Mouse (Mus musculus): ENCODE results near the gene Iqcb1. TPM values are rescaled to one million over a fixed set of nuclear protein-coding genes. Genes with fewer than 3 reads are reported as not detected.

Gene Iqcb1
- 58.8 and 59.3 TPM in 2 replicates for polyA plus RNA-seq (2015; fragmentation: Nextera tagmentation; extraction: Ambion mirVana)

DNA sequence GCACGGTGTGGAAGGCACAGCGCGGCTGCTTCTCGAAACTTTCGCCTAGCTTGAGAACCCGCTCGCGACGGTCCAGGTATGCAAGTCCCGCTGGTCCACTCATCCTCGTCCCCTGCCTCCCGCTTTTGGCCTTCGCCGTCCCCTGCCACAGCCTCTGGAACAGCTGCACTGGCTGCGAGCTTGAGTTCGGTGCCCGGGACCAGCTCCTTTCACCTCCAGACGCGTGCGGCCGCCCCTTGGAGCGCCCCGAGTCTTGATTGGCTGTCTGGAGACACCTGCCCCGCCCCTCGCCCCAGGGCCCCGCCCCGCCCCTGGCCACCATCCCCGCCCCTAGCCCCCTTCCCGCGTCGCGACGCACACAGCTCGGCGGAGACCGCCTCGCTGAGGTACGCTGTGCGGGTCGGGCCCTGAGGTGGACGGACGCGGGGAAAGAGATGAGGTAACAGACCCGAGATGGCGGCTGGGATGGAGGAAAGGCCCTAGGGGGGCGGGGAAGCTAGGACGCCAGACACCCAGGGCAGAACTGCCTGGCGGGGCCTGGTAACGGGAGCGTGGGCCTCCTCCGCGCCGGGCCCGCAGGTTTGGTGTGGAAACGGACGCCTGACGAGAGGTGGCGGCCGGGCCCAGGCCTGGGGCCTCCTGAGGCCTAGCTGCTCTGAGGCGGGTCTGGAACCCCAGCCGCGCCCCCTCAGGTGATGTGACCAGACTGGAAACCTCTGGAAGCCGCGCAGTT, at the start of gene Iqcb1:
Gene Iqcb1 (plus strand): TSS at position 332 of the 733 bp plus-strand sequence.
- peak; percentile 99 for ATAC-seq
- Histone ChIP-seq H3K4me3 (replicated peaks; ENCODE audit: low read length) (peak within 1 kb of the TSS; percentile 86), H3K4me1 (replicated peaks; ENCODE audit: control insufficient read depth, insufficient read depth, low read length) (peaks cover 8% of the 10 kb centered on the region), H3K27ac (ENCODE audit: low read length) (peak within 1 kb of the TSS; percentile 59), H3K36me3 (ENCODE audit: control insufficient read depth, insufficient read depth) (0 out of 2 replicates have a peak, but pooled peaks cover 2% of the 10 kb centered on the region), H3K27me3 (replicated peaks; ENCODE audit: control insufficient read depth, insufficient read depth, low read length) (no peaks in the 10 kb centered on the region), H3K9ac (replicated peaks; ENCODE audit: low read depth, low read length) (peak within 1 kb of the TSS; percentile 93), H3K4me2 (ENCODE audit: low read length) (peak within 1 kb of the TSS; percentile 78), H3K9me3 (ENCODE audit: control insufficient read depth, low read length) (no peaks in the 10 kb centered on the region)
- WGBS = under 1% methylated on average over 62 of the region's 64 CpGs

DNA sequence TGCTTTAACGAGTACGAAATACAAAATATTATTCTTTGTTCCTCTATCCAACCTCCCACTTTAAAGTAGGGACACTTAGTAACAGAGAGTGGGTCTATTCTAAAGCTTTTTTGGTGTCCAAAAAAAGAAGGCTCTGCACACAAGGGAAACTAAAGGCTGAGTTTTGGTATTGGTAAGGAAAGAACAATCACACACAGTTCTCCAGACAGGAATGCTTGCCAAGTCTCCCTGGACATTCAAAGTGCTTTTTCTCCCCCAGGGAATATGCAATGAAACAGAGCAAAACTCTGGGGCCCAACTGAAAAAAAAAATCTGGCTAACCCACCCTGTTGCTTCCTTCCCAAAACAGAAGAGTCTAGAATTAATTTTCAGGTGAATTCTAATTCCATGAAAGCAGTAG, 44.0 kb upstream of the Iqcb1 start:
- Histone ChIP-seq H3K9ac (replicated peaks; ENCODE audit: low read depth, low read length) (no peak overlapping the region), H3K36me3 (ENCODE audit: control insufficient read depth, insufficient read depth) (no peaks in the 10 kb centered on the region), H3K4me2 (ENCODE audit: low read length) (peak overlapping the region; percentile 40), H3K27me3 (replicated peaks; ENCODE audit: control insufficient read depth, insufficient read depth, low read length) (no peaks in the 10 kb centered on the region), H3K4me3 (replicated peaks; ENCODE audit: low read length) (peak overlapping the region; percentile 33), H3K9me3 (ENCODE audit: control insufficient read depth, low read length) (no peaks in the 10 kb centered on the region), H3K4me1 (replicated peaks; ENCODE audit: control insufficient read depth, insufficient read depth, low read length) (peaks cover 10% of the 10 kb centered on the region), H3K27ac (ENCODE audit: low read length) (peak overlapping the region; percentile 52)
- WGBS = 28% methylated on average over 2 of the region's 2 CpGs
- peak; percentile 58 for ATAC-seq

DNA sequence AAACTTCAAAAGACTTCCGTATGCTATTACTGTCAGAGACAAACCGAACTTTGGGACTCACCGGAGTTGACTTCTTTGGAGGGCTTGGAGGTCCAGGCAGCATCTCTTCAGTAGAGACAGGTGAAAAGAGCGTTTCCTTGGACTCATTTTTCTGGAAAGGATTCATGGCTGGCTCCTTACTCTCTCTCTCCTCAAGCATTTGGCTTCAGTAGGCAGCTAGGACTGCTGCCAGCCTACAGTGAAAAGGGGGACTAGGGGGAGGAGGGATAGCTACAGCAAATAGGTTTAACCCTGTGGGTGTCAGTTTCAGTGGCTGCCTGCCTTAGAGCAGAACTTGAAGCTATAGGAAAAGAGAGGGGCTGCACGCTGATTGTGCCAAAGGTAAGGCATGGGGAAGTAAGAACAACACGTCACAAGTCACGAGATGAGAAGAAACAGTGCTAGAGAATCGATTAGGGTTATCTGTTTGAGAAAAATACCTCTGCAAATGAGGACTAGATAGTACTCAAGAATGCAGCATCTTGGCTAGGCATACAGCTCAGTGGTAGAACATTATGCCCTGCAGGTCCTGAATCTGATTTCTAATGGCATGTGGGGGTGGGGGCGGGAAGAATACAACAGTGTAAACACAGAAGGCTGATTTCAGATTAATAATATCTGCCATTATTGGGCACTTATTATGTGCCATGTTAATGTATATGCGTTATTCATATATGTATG, 43.4 kb upstream of the Iqcb1 start, which contains the start of gene Slc15a2:
Gene Slc15a2 (minus strand): TSS at position 369 of the 720 bp plus-strand sequence.
- Histone ChIP-seq H3K9me3 (ENCODE audit: control insufficient read depth, low read length) (no peaks in the 10 kb centered on the region), H3K36me3 (ENCODE audit: control insufficient read depth, insufficient read depth) (no peaks in the 10 kb centered on the region), H3K9ac (replicated peaks; ENCODE audit: low read depth, low read length) (no peak within 1 kb of the TSS), H3K4me2 (ENCODE audit: low read length) (peak within 1 kb of the TSS; percentile 40), H3K27ac (ENCODE audit: low read length) (peak within 1 kb of the TSS; percentile 52), H3K27me3 (replicated peaks; ENCODE audit: control insufficient read depth, insufficient read depth, low read length) (no peaks in the 10 kb centered on the region), H3K4me3 (replicated peaks; ENCODE audit: low read length) (peak within 1 kb of the TSS; percentile 33), H3K4me1 (replicated peaks; ENCODE audit: control insufficient read depth, insufficient read depth, low read length) (peaks cover 10% of the 10 kb centered on the region)
- peak; percentile 93 for ATAC-seq
- WGBS = 48% methylated on average over 10 of the region's 10 CpGs

DNA sequence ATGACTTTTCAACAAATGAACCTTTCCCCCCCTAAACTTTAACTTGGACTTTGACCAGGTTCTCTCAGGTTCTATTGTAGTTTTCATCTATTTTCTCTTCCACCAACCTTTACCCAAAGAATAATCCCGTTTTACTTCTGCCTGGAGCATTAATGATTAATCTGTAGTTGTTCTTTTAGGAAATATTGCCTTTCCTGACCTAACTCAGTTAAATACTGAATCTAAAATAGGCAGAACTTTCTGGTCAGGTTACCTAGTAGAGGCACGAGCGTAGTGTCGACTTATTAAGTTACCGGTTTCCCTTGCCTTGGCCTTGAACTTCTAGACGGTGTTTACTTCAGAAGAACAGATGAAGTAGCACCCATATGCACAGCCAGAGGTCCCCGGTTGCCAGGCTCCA, 41.7 kb upstream of the Iqcb1 start:
- Histone ChIP-seq H3K36me3 (ENCODE audit: control insufficient read depth, insufficient read depth) (no peaks in the 10 kb centered on the region), H3K4me3 (replicated peaks; ENCODE audit: low read length) (no peak overlapping the region), H3K9ac (replicated peaks; ENCODE audit: low read depth, low read length) (no peak overlapping the region), H3K27me3 (replicated peaks; ENCODE audit: control insufficient read depth, insufficient read depth, low read length) (no peaks in the 10 kb centered on the region), H3K27ac (ENCODE audit: low read length) (no peak overlapping the region), H3K4me2 (ENCODE audit: low read length) (no peak overlapping the region), H3K9me3 (ENCODE audit: control insufficient read depth, low read length) (no peaks in the 10 kb centered on the region), H3K4me1 (replicated peaks; ENCODE audit: control insufficient read depth, insufficient read depth, low read length) (peaks cover 10% of the 10 kb centered on the region)
- WGBS = 93% methylated on average over 7 of the region's 7 CpGs
- no peak for ATAC-seq

DNA sequence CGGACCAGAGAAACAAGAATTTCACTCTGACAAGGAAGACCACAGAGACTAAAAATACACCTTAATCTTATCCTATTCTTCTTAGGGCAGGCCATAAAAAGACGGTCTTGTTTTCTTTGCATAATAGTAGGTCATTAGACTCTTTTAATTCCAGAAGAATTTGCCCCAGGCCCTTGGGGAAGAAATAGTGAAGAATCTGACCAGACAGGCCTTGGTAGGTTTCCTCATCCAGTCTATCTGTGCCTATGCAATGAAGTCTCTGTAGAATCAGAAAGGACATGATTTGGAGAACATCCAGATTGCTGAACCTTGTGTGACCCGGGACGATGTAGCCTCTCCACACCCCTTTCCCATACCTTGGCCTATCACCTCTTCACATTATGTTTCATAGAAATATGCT, 38.0 kb upstream of the Iqcb1 start:
- no peaks in the 10 kb centered on the region for H3K27me3 ChIP-seq (replicated peaks; ENCODE audit: control insufficient read depth, insufficient read depth, low read length)
- ATAC-seq = no peak
- H3K4me3 ChIP-seq (replicated peaks; ENCODE audit: low read length) = no peak overlapping the region
- H3K27ac ChIP-seq (ENCODE audit: low read length) = no peak overlapping the region
- no peaks in the 10 kb centered on the region for H3K9me3 ChIP-seq (ENCODE audit: control insufficient read depth, low read length)
- peaks cover 2% of the 10 kb centered on the region; the same call in 1 of the 2 replicates for H3K4me1 ChIP-seq (replicated peaks; ENCODE audit: control insufficient read depth, insufficient read depth, low read length)
- no peaks in the 10 kb centered on the region for H3K36me3 ChIP-seq (ENCODE audit: control insufficient read depth, insufficient read depth)
- 90% methylated on average over 4 of the region's 4 CpGs for WGBS
- no peak overlapping the region for H3K9ac ChIP-seq (replicated peaks; ENCODE audit: low read depth, low read length)
- H3K4me2 ChIP-seq (ENCODE audit: low read length) = no peak overlapping the region

DNA sequence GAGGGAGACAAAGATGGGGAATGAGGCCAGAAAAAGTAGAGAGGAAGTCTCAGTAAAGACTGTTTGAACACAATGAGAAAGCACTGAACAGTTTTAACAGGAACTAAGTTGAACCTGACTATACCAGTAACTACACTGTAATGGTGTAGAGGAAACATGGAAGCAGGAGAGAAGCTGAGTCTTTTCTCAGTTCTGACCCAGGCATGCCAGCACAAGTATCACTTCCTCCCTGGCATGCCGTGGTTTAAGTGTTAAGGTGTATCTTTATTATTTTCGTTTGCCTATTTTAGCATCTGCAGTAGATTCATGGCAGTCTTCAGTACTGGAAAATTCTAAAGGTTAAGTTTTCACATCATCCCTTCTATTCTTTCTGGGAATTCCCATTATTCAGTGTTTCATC, 33.2 kb upstream of the Iqcb1 start:
- WGBS = 94% methylated on average over 2 of the region's 2 CpGs
- no peaks in the 10 kb centered on the region for H3K27me3 ChIP-seq (replicated peaks; ENCODE audit: control insufficient read depth, insufficient read depth, low read length)
- ATAC-seq = no peak

DNA sequence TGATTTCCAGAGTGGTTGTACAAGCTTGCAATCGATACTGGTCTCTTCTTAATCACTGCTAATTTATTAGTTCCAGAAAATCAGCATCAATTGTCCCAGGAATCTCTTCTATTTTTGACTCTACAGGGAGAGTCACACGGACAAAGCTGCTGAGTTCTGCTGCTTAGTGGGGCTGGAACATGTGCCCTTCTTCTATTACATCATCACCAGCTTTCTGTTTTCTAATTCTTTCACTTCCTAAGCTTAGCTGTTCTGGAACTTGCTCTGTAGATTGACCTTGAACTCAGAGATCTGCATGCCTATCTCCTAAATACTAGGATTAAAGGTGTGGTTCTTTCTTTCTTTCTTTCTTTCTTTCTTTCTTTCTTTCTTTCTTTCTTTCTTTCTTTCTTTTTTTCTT, 29.9 kb upstream of the Iqcb1 start:
- Histone ChIP-seq H3K9ac (replicated peaks; ENCODE audit: low read depth, low read length) (no peak overlapping the region), H3K9me3 (ENCODE audit: control insufficient read depth, low read length) (no peaks in the 10 kb centered on the region), H3K36me3 (ENCODE audit: control insufficient read depth, insufficient read depth) (no peaks in the 10 kb centered on the region), H3K27me3 (replicated peaks; ENCODE audit: control insufficient read depth, insufficient read depth, low read length) (no peaks in the 10 kb centered on the region), H3K4me3 (replicated peaks; ENCODE audit: low read length) (no peak overlapping the region), H3K27ac (ENCODE audit: low read length) (no peak overlapping the region), H3K4me1 (replicated peaks; ENCODE audit: control insufficient read depth, insufficient read depth, low read length) (no peaks in the 10 kb centered on the region), H3K4me2 (ENCODE audit: low read length) (no peak overlapping the region)
- WGBS = 82% methylated on average over 2 of the region's 2 CpGs
- ATAC-seq = no peak

More for the DNA sequence above, 33.2 kb upstream of the Iqcb1 start:
- Histone ChIP-seq H3K4me2 (ENCODE audit: low read length) (no peak overlapping the region), H3K27ac (ENCODE audit: low read length) (no peak overlapping the region), H3K9ac (replicated peaks; ENCODE audit: low read depth, low read length) (no peak overlapping the region), H3K4me3 (replicated peaks; ENCODE audit: low read length) (no peak overlapping the region), H3K36me3 (ENCODE audit: control insufficient read depth, insufficient read depth) (no peaks in the 10 kb centered on the region), H3K4me1 (replicated peaks; ENCODE audit: control insufficient read depth, insufficient read depth, low read length) (no peaks in the 10 kb centered on the region), H3K9me3 (ENCODE audit: control insufficient read depth, low read length) (no peaks in the 10 kb centered on the region)

DNA sequence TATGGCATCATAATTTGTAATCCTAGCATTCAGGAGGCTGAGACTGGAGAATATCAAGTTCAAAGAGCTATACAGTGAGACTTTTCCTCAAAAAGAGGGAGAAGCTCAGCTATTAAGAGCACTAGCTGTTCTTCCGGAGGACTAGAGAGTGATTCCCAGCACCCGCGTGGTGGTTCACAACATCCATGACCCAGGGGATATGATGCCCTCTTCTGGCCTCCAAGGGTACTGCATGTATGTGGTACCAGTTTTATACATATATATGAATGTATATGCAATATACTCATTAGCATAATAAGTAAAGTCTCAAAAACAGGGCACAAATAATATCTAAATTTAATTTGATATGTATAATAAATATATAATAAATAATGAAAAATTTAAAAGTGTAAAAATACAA, 25.8 kb upstream of the Iqcb1 start:
- Histone ChIP-seq H3K36me3 (ENCODE audit: control insufficient read depth, insufficient read depth) (no peaks in the 10 kb centered on the region), H3K9me3 (ENCODE audit: control insufficient read depth, low read length) (no peaks in the 10 kb centered on the region), H3K4me3 (replicated peaks; ENCODE audit: low read length) (no peak overlapping the region), H3K27me3 (replicated peaks; ENCODE audit: control insufficient read depth, insufficient read depth, low read length) (no peaks in the 10 kb centered on the region), H3K27ac (ENCODE audit: low read length) (no peak overlapping the region), H3K4me1 (replicated peaks; ENCODE audit: control insufficient read depth, insufficient read depth, low read length) (no peaks in the 10 kb centered on the region), H3K9ac (replicated peaks; ENCODE audit: low read depth, low read length) (no peak overlapping the region), H3K4me2 (ENCODE audit: low read length) (no peak overlapping the region)
- ATAC-seq = no peak
- WGBS = 89% methylated on average over 3 of the region's 3 CpGs

DNA sequence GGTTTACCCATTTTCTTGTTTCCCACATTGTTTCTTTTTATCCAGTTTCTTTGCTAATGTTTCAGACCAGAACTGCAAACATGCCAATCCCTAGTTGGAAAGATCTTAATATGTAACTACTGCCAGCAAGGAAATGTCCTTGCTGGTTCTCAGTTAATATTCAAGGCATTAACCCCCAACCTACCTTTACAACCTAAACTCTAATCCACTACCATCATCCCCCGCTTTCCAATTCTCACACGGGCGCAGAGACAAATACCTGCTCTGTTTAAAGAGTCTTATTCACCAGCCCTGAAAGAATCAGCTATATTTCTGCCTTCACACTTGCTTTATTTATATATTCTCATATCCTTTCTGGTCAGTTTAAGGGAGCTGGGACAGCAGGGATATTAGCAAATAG, 19.6 kb upstream of the Iqcb1 start:
- H3K4me2 ChIP-seq (ENCODE audit: low read length) = no peak overlapping the region
- H3K27ac ChIP-seq (ENCODE audit: low read length) = no peak overlapping the region
- WGBS = 87% methylated on average over 3 of the region's 3 CpGs
- H3K9ac ChIP-seq (replicated peaks; ENCODE audit: low read depth, low read length) = no peak overlapping the region
- H3K9me3 ChIP-seq (ENCODE audit: control insufficient read depth, low read length) = no peaks in the 10 kb centered on the region
- ATAC-seq = no peak
- no peaks in the 10 kb centered on the region for H3K27me3 ChIP-seq (replicated peaks; ENCODE audit: control insufficient read depth, insufficient read depth, low read length)
- H3K4me3 ChIP-seq (replicated peaks; ENCODE audit: low read length) = no peak overlapping the region
- H3K36me3 ChIP-seq (ENCODE audit: control insufficient read depth, insufficient read depth) = no peaks in the 10 kb centered on the region
- H3K4me1 ChIP-seq (replicated peaks; ENCODE audit: control insufficient read depth, insufficient read depth, low read length) = no peaks in the 10 kb centered on the region
